Mouse (Mus musculus) hindbrain, embryonic 16.5 days (tissue): ENCODE measurements around the gene Armc3. TPM values are rescaled to one million over a fixed set of nuclear protein-coding genes. Genes with fewer than 3 reads are reported as not detected.

ENCODE experiments used
- ATAC-seq: fragments of 200-750 bp; cut with Nextera tagmentation; 2 replicates; pipeline ENCODE4 v1.8.0; 2017; ENCODE audit warnings: moderate TSS enrichment, moderate library complexity
- H3K27ac ChIP-seq: fragments of 300-500 bp; sonication (generic); 2 replicates; pipeline ENCODE4 v1.5.1; 2014; ENCODE audit warnings: low read depth, mild to moderate bottlenecking, control low read depth, low read length, moderate library complexity
- H3K27me3 ChIP-seq: fragments of 300-500 bp; sonication (generic); replicated peaks from 2 replicates; pipeline ENCODE4 v1.6.1; 2014; ENCODE audit warnings: low read length; ENCODE audit not compliant: control insufficient read depth, insufficient read depth
- H3K36me3 ChIP-seq: fragments of 300-500 bp; sonication (generic); 2 replicates; pipeline ENCODE4 v1.6.1; 2014; ENCODE audit warnings: mild to moderate bottlenecking, low read length, moderate library complexity, mixed read lengths; ENCODE audit not compliant: control insufficient read depth, insufficient read depth
- H3K4me1 ChIP-seq: fragments of 300-500 bp; sonication (generic); 2 replicates; pipeline ENCODE4 v1.6.1; 2014; ENCODE audit warnings: low read depth, low read length; ENCODE audit not compliant: control insufficient read depth, insufficient read depth
- H3K4me2 ChIP-seq: fragments of 300-500 bp; sonication (generic); 2 replicates; pipeline ENCODE4 v1.6.1; 2014; ENCODE audit warnings: mild to moderate bottlenecking, low read length, control low read depth, moderate library complexity
- H3K4me3 ChIP-seq: fragments of 300-500 bp; sonication (generic); 2 replicates; pipeline ENCODE4 v1.5.1; 2014; ENCODE audit warnings: mild to moderate bottlenecking, low read length, control low read depth, moderate library complexity
- H3K9ac ChIP-seq: fragments of 300-500 bp; sonication (generic); 2 replicates; pipeline ENCODE4 v1.6.1; 2014; ENCODE audit warnings: low read depth, mild to moderate bottlenecking, control low read depth, low read length, moderate library complexity
- H3K9me3 ChIP-seq: fragments of 300-500 bp; sonication (generic); 2 replicates; pipeline ENCODE4 v1.6.1; 2014; ENCODE audit warnings: mild to moderate bottlenecking, low read length, moderate library complexity; ENCODE audit not compliant: control insufficient read depth
- WGBS: fragments of 180-500 bp; shearing (Covaris S2); extraction: QIAGEN DNeasy Blood & Tissue Kit; methylation state at CpG from one replicate; pipeline ENCODE4 v1.1.7; 2014; 5-methylcytosine and 5-hydroxymethylcytosine counted together
- polyA plus RNA-seq: library from polyadenylated mRNA; unstranded; fragments of >200 nt; fragmentation: Nextera tagmentation; extraction: Ambion mirVana; gene quantifications from 2 replicates; pipeline ENCODE4 v1.2.1, GENCODE M21; 2015

Armc3 gene
- polyA plus RNA-seq, 1 experiment from 2014 or later: 1.6 TPM

GRCm38 (mm10) chr2:19201682-19202081 lies 2.6 kb downstream of the Armc3 start:
- Histone ChIP-seq H3K9ac (no peak overlapping the region), H3K27me3 (no peaks in the 10 kb centered on the region), H3K4me1 (peaks cover 9% of the 10 kb centered on the region), H3K4me2 (no peak overlapping the region), H3K27ac (no peak overlapping the region), H3K4me3 (no peak overlapping the region), H3K36me3 (no peaks in the 10 kb centered on the region), H3K9me3 (no peaks in the 10 kb centered on the region)
- WGBS: 78% methylated on average over 2 of the region's 2 CpGs
- no peak for ATAC-seq

- Histone ChIP-seq H3K27ac (no peak overlapping the region), H3K9ac (no peak overlapping the region), H3K4me3 (no peak overlapping the region), H3K4me1 (no peaks in the 10 kb centered on the region), H3K27me3 (no peaks in the 10 kb centered on the region), H3K36me3 (no peaks in the 10 kb centered on the region), H3K4me2 (no peak overlapping the region), H3K9me3 (no peaks in the 10 kb centered on the region)
- no peak for ATAC-seq
- 77% methylated on average over 5 of the region's 5 CpGs for WGBS
Observed at GRCm38 (mm10) chr2:19234305-19234704, 35.2 kb downstream of the Armc3 start.

GRCm38 (mm10) chr2:19235193-19235592 lies 36.1 kb downstream of the Armc3 start:
- no peaks in the 10 kb centered on the region for H3K36me3 ChIP-seq
- H3K27me3 ChIP-seq: no peaks in the 10 kb centered on the region
- H3K4me1 ChIP-seq: no peaks in the 10 kb centered on the region
- 88% methylated on average over 2 of the region's 2 CpGs for WGBS
- no peak overlapping the region for H3K27ac ChIP-seq
- no peak overlapping the region for H3K4me2 ChIP-seq
- no peak overlapping the region for H3K9ac ChIP-seq
- H3K9me3 ChIP-seq: no peaks in the 10 kb centered on the region
- no peak for ATAC-seq
- no peak overlapping the region for H3K4me3 ChIP-seq

- ATAC-seq: no peak
- no peak overlapping the region for H3K9ac ChIP-seq
- H3K4me2 ChIP-seq: no peak overlapping the region
- H3K27ac ChIP-seq: no peak overlapping the region
- no peak overlapping the region for H3K4me3 ChIP-seq
- no peaks in the 10 kb centered on the region for H3K36me3 ChIP-seq
- no peaks in the 10 kb centered on the region for H3K4me1 ChIP-seq
- 55% methylated on average over 4 of the region's 4 CpGs for WGBS
- H3K9me3 ChIP-seq: no peaks in the 10 kb centered on the region
- H3K27me3 ChIP-seq: no peaks in the 10 kb centered on the region
Observed at GRCm38 (mm10) chr2:19235614-19236013, 36.5 kb downstream of the Armc3 start.

- no peak overlapping the region for H3K27ac ChIP-seq
- no peaks in the 10 kb centered on the region for H3K36me3 ChIP-seq
- H3K9me3 ChIP-seq: no peaks in the 10 kb centered on the region
- H3K4me2 ChIP-seq: no peak overlapping the region
- no peaks in the 10 kb centered on the region for H3K27me3 ChIP-seq
- ATAC-seq: no peak
- no peaks in the 10 kb centered on the region for H3K4me1 ChIP-seq
- no peak overlapping the region for H3K4me3 ChIP-seq
- no peak overlapping the region for H3K9ac ChIP-seq
- WGBS: 70% methylated on average over 2 of the region's 2 CpGs
Observed at GRCm38 (mm10) chr2:19238771-19239170, 39.7 kb downstream of the Armc3 start.

- 80% methylated on average over 11 of the region's 11 CpGs for WGBS
- ATAC-seq: no peak
- no peaks in the 10 kb centered on the region for H3K36me3 ChIP-seq
- H3K9ac ChIP-seq: no peak overlapping the region
- no peak overlapping the region for H3K4me3 ChIP-seq
- no peaks in the 10 kb centered on the region for H3K27me3 ChIP-seq
- no peaks in the 10 kb centered on the region for H3K4me1 ChIP-seq
- no peak overlapping the region for H3K27ac ChIP-seq
- 0 out of 2 replicates have a peak, but pooled peaks cover 2% of the 10 kb centered on the region for H3K9me3 ChIP-seq
- no peak overlapping the region for H3K4me2 ChIP-seq
Observed at GRCm38 (mm10) chr2:19249611-19250010, 50.5 kb downstream of the Armc3 start.

- H3K27me3 ChIP-seq: no peaks in the 10 kb centered on the region
- no peak for ATAC-seq
- H3K27ac ChIP-seq: no peak overlapping the region
- WGBS: 92% methylated on average over 3 of the region's 3 CpGs
- H3K4me2 ChIP-seq: no peak overlapping the region
- H3K9ac ChIP-seq: no peak overlapping the region
- no peaks in the 10 kb centered on the region for H3K4me1 ChIP-seq
- H3K9me3 ChIP-seq: no peaks in the 10 kb centered on the region
- no peak overlapping the region for H3K4me3 ChIP-seq
- no peaks in the 10 kb centered on the region for H3K36me3 ChIP-seq
Observed at GRCm38 (mm10) chr2:19255037-19255436, 55.9 kb downstream of the Armc3 start.

- H3K9ac ChIP-seq: no peak overlapping the region
- H3K9me3 ChIP-seq: no peaks in the 10 kb centered on the region
- no peaks in the 10 kb centered on the region for H3K27me3 ChIP-seq
- no peaks in the 10 kb centered on the region for H3K36me3 ChIP-seq
- no peak overlapping the region for H3K4me2 ChIP-seq
- ATAC-seq: 0 out of 2 replicates have a peak, but pooled peaks have one; percentile 9
- H3K4me3 ChIP-seq: no peak overlapping the region
- no peaks in the 10 kb centered on the region for H3K4me1 ChIP-seq
- H3K27ac ChIP-seq: no peak overlapping the region
Observed at GRCm38 (mm10) chr2:19257255-19257654, 58.2 kb downstream of the Armc3 start.

- no peak overlapping the region for H3K27ac ChIP-seq
- H3K9ac ChIP-seq: no peak overlapping the region
- no peak for ATAC-seq
- H3K4me3 ChIP-seq: no peak overlapping the region
- no peaks in the 10 kb centered on the region for H3K36me3 ChIP-seq
- H3K9me3 ChIP-seq: no peaks in the 10 kb centered on the region
- no peaks in the 10 kb centered on the region for H3K4me1 ChIP-seq
- 77% methylated on average over 6 of the region's 6 CpGs for WGBS
- H3K4me2 ChIP-seq: no peak overlapping the region
- H3K27me3 ChIP-seq: no peaks in the 10 kb centered on the region
Observed at GRCm38 (mm10) chr2:19260399-19260798, 61.3 kb downstream of the Armc3 start.

GRCm38 (mm10) chr2:19263375-19263774 lies 64.3 kb downstream of the Armc3 start:
- Histone ChIP-seq H3K9me3 (no peaks in the 10 kb centered on the region), H3K27ac (no peak overlapping the region), H3K36me3 (no peaks in the 10 kb centered on the region), H3K4me3 (no peak overlapping the region), H3K4me1 (no peaks in the 10 kb centered on the region), H3K4me2 (no peak overlapping the region), H3K9ac (no peak overlapping the region), H3K27me3 (no peaks in the 10 kb centered on the region)
- no peak for ATAC-seq
- WGBS: 54% methylated on average over 5 of the region's 5 CpGs
